Mouse (Mus musculus) adrenal gland (tissue): ENCODE measurements around the gene Capn10.

Experiments used
- intact Hi-C: fragments of 180-260 bp; cut with DNase I; formaldehyde crosslinking; loops from one replicate; pipeline ENCODE4 v1.15.1; 2025

Capn10 gene

GRCm38 (mm10) chr1:92971879-92972795, 38.0 kb downstream of the Capn10 start:
- intact Hi-C loops: no loop called here

DNA sequence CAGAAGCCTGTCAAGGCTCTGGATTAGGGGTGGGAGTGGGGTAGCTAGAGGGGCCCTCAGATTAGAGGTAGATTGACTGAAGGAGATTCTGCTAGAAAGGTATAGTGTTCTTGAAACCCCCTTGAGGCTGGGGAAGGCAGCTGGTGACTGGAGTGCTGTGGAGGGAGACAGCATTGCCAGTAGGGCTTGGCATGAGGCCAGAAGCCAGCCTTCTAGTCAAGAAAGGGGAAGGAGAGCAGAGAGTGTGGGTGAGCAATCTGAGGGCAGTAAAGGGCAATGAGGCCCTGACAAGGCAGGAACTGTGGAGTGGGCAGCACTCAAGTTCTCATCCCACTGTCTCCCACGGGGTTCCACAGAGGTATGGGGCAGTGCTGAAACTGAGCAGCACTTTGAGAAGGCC, 38.7 kb downstream of the Capn10 start:
- intact Hi-C loops: no loop called here

- intact Hi-C loops: no loop called here
Measured at GRCm38 (mm10) chr1:92976141-92976566, 42.0 kb downstream of the Capn10 start.

DNA sequence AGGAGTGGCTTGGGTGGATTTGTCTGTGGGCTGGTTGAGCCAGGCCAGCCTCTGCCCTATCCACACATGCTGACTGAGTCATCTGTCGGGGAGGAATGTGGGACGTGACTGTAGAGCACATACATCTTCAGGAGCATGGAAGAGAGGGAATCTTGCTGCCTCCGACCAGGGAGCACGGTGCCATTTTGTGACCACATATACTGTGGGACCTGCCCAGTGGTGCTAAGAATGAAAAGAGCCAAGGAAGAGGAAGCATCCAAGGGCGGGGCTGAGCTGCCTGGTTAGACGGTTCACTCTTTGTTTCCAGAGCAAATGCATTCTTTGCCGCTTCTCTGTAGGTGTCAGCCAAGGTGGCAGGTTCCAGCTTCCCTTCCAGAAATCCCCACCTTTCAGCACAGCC, 44.5 kb downstream of the Capn10 start:
- intact Hi-C loops: no loop called here

DNA sequence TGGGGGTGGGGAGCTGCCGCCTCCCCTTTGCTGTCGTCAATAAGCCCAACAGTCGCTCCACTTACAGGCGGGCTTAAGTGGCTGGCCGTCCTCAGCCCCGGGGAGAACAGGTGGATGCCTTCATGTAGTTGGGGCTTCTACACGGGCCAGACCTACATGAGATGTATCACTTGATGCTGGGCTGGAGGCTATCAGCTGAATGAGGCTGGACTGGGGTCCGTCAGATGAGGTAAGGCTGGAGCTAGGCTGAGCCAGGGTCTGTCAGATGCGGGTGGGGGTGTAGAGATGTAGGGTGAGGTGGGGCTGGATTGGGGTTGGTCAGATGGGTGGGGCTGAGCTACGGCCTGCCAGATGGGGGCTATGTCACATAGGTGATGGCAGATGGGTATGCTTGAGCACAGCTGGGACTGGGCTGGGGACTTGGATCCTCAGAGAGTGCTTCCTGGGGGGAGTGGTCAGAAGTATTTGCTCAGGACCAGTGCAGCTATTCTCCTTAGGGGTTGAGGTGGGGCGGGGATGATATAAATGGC, 45.0 kb downstream of the Capn10 start:
- intact Hi-C loops: no loop called here

DNA sequence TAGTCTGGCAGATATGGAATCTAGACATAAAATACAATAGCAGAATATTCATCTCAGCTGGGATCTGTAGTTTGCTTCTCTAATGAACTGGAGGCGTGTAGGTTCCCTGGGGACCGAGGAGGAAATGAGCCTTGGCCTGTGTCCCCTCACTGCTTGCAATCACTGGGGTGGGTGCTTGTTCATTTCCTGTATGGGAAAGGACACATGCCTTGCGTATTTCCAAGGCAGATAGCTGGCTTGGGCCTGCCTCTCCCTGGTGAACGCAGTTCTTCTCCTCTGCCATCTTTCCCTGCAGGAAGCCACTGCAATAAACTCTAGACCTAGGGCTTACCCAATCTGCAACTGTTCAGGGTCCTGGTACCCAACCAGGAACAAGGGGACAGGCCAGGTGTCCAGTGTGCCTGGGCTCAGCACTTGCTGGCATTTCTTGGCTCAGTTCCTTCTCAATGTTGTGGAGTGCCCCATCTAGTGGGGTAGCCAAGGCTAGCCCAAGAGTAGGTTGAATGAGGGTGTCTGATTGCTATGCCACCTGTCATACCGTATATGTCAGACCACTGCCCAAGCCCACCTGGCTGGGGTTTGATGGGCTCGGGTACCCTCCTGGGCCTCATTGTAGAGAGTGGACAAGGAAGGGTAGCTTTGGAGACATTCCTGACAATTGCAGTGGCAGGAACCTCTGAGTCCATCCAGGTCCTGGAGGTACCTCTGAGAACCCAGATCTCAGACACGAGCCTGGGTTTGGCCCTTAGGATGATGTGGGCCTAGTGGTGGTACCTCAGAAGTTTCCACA, 47.1 kb downstream of the Capn10 start:
- intact Hi-C loops: no loop called here

- intact Hi-C loops: no loop called here
Measured at GRCm38 (mm10) chr1:92982931-92983605, 48.9 kb downstream of the Capn10 start.

DNA sequence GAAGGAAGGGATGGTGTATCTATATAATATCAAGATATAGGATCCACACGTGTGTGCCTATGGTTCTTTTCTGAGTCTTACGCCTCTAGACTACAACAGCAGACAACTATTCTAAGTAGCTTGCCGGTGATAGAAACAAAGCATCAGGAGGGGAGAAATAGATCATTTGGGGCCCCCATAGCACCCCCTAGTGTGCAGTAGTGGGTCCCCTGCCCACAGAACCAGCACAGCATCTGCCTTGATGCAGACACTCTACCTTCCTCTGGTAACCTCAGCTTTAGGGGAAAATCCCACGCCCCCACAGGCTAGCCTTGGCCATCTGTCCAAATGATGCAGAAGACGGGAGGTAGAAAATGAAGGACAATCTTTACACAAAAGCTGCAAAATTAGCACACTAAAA, 50.8 kb downstream of the Capn10 start:
- intact Hi-C loops: no loop called here

GRCm38 (mm10) chr1:92988894-92989293, 54.7 kb downstream of the Capn10 start:
- intact Hi-C loops: no loop called here

DNA sequence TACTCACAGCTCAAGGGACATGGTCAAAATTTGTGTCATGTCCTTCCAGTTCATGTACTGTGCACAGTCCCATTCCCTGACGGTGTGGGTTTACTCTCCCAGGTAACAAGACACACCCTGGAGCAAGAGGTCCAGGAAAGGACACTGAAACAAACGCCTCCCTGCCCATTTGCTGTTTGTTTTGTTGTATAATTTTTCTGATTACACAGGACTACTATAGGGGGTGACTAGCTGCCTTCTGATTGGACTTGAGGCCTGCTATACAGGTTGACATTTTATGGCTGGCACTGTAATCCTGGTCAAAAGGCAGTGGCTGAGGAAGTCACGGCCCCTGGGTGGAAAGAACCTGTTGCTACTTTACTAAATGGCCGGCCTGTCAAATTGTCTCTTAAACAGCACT, 55.7 kb downstream of the Capn10 start:
- intact Hi-C loops: no loop called here

DNA sequence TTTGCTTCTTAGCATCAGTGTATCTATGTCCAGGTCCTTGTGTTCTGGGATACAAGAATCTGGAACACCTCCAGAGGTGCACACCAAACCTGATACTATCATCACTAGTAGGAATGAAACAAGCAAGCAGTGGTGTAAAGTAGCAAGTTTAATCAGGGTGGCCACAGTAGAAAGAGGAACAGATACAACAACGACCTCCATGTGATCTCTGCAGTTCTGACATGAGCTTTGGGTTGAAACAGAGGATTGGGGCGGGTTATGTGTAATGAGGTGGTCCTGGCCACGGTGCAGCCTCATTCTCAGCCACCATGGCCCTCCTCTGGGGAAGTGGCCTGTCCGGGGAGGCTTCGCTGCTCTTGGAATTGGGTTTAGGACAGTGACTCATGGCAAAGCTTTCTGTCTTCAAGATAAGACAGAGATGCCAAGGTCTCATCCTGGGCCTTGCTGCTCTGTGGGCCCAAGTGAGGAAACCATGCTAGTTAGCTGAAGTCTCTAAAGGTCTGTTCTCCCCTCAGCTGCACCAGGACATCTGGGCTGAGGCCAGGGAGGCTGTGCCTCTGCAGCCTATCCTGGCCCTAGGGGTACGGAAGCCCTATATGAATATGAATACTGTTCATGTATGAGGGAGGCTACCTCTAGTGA, 58.2 kb downstream of the Capn10 start:
- intact Hi-C loops: no loop called here

GRCm38 (mm10) chr1:92992880-92993279, 58.7 kb downstream of the Capn10 start:
- intact Hi-C loops: no loop called here
